ENCODE assay signal across 20 mouse cellular contexts in genomic region chr2:59780240-59780639, GRCm38 (mm10).
DNase-seq lines count a peak whose midpoint lies in the region; ATAC-seq and TF ChIP-seq lines count a peak whose summit lies in the region.
"Had no signal": no experiment of that assay in that cellular context is flagged by ENCODE, and none has a peak within 500 bp of the region (broad histone marks: within the 10 kb centered on the region; RNA-seq: fewer than 3 reads in every experiment).

No protein-coding gene starts in this region.

- DNase-seq in kidney, postnatal 36 days = no peak
- no peak for DNase-seq in frontal cortex, adult 2 months (ENCODE audit: extremely low spot score in 1 of 2, low spot score in 1 of 2)
- no peak for DNase-seq in forebrain, embryonic 10.5 days (ENCODE audit: extremely low spot score, low spot score)
- no peak for DNase-seq in adipocyte (ENCODE audit: low spot score)
- DNase-seq: cerebellum, adult 11 months; cerebellum, adult 8-10 months; cerebellum, postnatal 14 days; gastrocnemius, postnatal 10 days; heart, adult 18-20 months; heart, postnatal 10 days; heart, postnatal 4 days had no signal

- TF ChIP-seq CTCF in E14TG2a.4 (conservative IDR thresholded peaks at IDR 0.05; ENCODE audit: low read length) (no peak), ES-Bruce4 (IDR thresholded peaks at IDR 0.05; ENCODE audit: low read depth, low read length) (no peak)

- no peaks in the 10 kb centered on the region for H3K27me3 ChIP-seq in kidney, embryonic 15.5 days
- H3K27me3 ChIP-seq in E14TG2a.4 (ENCODE audit: insufficient read depth, low read length) (no peaks in the 10 kb centered on the region), ES-Bruce4 (ENCODE audit: control insufficient read depth, insufficient read depth, low read length, poor library complexity, severe bottlenecking) (no peaks in the 10 kb centered on the region)
- H3K27me3 ChIP-seq in forebrain, embryonic 10.5 days (ENCODE audit: poor library complexity, severe bottlenecking) = no peaks in the 10 kb centered on the region
- H3K27me3 ChIP-seq: embryonic facial prominence, embryonic 13.5 days; hindbrain, embryonic 12.5 days had no signal

- no peak for TF ChIP-seq EP300 in ES-Bruce4 (IDR thresholded peaks at IDR 0.05; ENCODE audit: insufficient read depth, low read depth, low read length)

- peaks cover 49% of the 10 kb centered on the region for H3K4me1 ChIP-seq in kidney, embryonic 15.5 days
- H3K4me1 ChIP-seq in E14TG2a.4 (replicated peaks; ENCODE audit: low read depth, low read length) (peaks cover 75% of the 10 kb centered on the region), ES-Bruce4 (ENCODE audit: control insufficient read depth, insufficient read depth, low read length) (peaks cover 7% of the 10 kb centered on the region)
- H3K4me1 ChIP-seq in forebrain, embryonic 10.5 days = peaks cover 28% of the 10 kb centered on the region

- WGBS in kidney, embryonic 15.5 days = 75% methylated on average over 5 of the region's 5 CpGs
- WGBS in forebrain, embryonic 10.5 days = 88% methylated on average over 5 of the region's 5 CpGs

- H3K4me3 ChIP-seq in kidney, embryonic 15.5 days (replicated peaks) = no peak overlapping the region
- H3K4me3 ChIP-seq in E14TG2a.4 (replicated peaks; ENCODE audit: low read length) (0 out of 2 replicates have a peak overlapping the region, but pooled peaks have one; percentile 41), ES-Bruce4 (ENCODE audit: low read depth, low read length) (no peak overlapping the region)
- no peak overlapping the region for H3K4me3 ChIP-seq in forebrain, embryonic 10.5 days
- H3K4me3 ChIP-seq: embryonic facial prominence, embryonic 13.5 days; heart, embryonic 10.5 days; hindbrain, embryonic 12.5 days had no signal

- H3K4me2 ChIP-seq in kidney, embryonic 15.5 days = no peak overlapping the region
- H3K4me2 ChIP-seq: hindbrain, embryonic 12.5 days had no signal

- H3K9me3 ChIP-seq in kidney, embryonic 15.5 days (replicated peaks) = no peaks in the 10 kb centered on the region
- H3K9me3 ChIP-seq in E14TG2a.4 (ENCODE audit: low read length) = no peaks in the 10 kb centered on the region
- H3K9me3 ChIP-seq in ES-Bruce4 (replicated peaks; ENCODE audit: control insufficient read depth, insufficient read depth, low read length, poor library complexity, severe bottlenecking) = no peaks in the 10 kb centered on the region
- H3K9me3 ChIP-seq in forebrain, embryonic 10.5 days = no peaks in the 10 kb centered on the region
- H3K9me3 ChIP-seq: embryonic facial prominence, embryonic 13.5 days; heart, embryonic 10.5 days; hindbrain, embryonic 12.5 days had no signal

- no peak overlapping the region for H3K9ac ChIP-seq in kidney, embryonic 15.5 days
- H3K9ac ChIP-seq in ES-Bruce4 (ENCODE audit: low read depth, poor library complexity, severe bottlenecking) = no peak overlapping the region
- H3K9ac ChIP-seq: hindbrain, embryonic 12.5 days had no signal

- no peak for ATAC-seq in kidney, embryonic 15.5 days (replicated peaks; ENCODE audit: low FRiP score)
- ATAC-seq in megakaryocyte progenitor cell, adult 5-6 weeks (replicated peaks; ENCODE audit: poor library complexity) = peak; percentile 43; the same call in 1 of the 2 replicates
- ATAC-seq: forebrain, embryonic 14.5 days; hindbrain, embryonic 16.5 days had no signal

- H3K27ac ChIP-seq in kidney, embryonic 15.5 days = 0 out of 2 replicates have a peak overlapping the region, but pooled peaks have one; percentile 65
- H3K27ac ChIP-seq in ES-Bruce4 (ENCODE audit: insufficient read depth, low read length) = peak overlapping the region; percentile 22
- H3K27ac ChIP-seq in forebrain, embryonic 10.5 days = no peak overlapping the region
- H3K27ac ChIP-seq: heart, embryonic 10.5 days; hindbrain, embryonic 12.5 days had no signal

- TF ChIP-seq POLR2A in ES-Bruce4 (IDR thresholded peaks at IDR 0.05; ENCODE audit: insufficient read depth, low read length) = no peak

- peaks cover 46% of the 10 kb centered on the region for H3K36me3 ChIP-seq in kidney, embryonic 15.5 days
- H3K36me3 ChIP-seq in E14TG2a.4 (ENCODE audit: insufficient read depth, low read length) = peaks cover 73% of the 10 kb centered on the region
- no peaks in the 10 kb centered on the region for H3K36me3 ChIP-seq in ES-Bruce4 (ENCODE audit: control insufficient read depth, insufficient read depth, low read length, poor library complexity, severe bottlenecking)
- H3K36me3 ChIP-seq in forebrain, embryonic 10.5 days (replicated peaks) = peaks cover 23% of the 10 kb centered on the region
- H3K36me3 ChIP-seq: hindbrain, embryonic 12.5 days had no signal
